Mouse (Mus musculus) heart, embryonic 13.5 days (tissue): Measurements from ENCODE around the gene Cdsn. TPM values are rescaled to one million over a fixed set of nuclear protein-coding genes. Genes with fewer than 3 reads are reported as not detected.

ENCODE experiments used
- ATAC-seq: fragments of 200-750 bp; cut with Nextera tagmentation; 2 replicates; pipeline ENCODE4 v1.8.0; 2017; ENCODE audit warnings: moderate TSS enrichment; ENCODE audit not compliant: insufficient number of reproducible peaks, low FRiP score, low TSS enrichment; ENCODE audit errors: extremely low read depth
- H3K27ac ChIP-seq: fragments of 300-500 bp; sonication (generic); replicated peaks from 2 replicates; pipeline ENCODE4 v1.5.1; 2015; ENCODE audit warnings: moderate library complexity, mild to moderate bottlenecking, inconsistent platforms
- H3K27me3 ChIP-seq: fragments of 300-500 bp; sonication (generic); replicated peaks from 2 replicates; pipeline ENCODE4 v1.6.1; 2015; ENCODE audit warnings: mild to moderate bottlenecking, inconsistent platforms
- H3K36me3 ChIP-seq: fragments of 300-500 bp; sonication (generic); 2 replicates; pipeline ENCODE4 v1.6.1; 2015; ENCODE audit warnings: mild to moderate bottlenecking, inconsistent platforms
- H3K4me1 ChIP-seq: fragments of 300-500 bp; sonication (generic); 2 replicates; pipeline ENCODE4 v1.6.1; 2015; ENCODE audit warnings: inconsistent platforms
- H3K4me2 ChIP-seq: fragments of 300-500 bp; sonication (generic); 2 replicates; pipeline ENCODE4 v1.6.1; 2015; ENCODE audit warnings: inconsistent platforms, mild to moderate bottlenecking, moderate library complexity
- H3K4me3 ChIP-seq: fragments of 300-500 bp; sonication (generic); 2 replicates; pipeline ENCODE4 v1.5.1; 2015; ENCODE audit warnings: moderate library complexity, mild to moderate bottlenecking, inconsistent platforms
- H3K9ac ChIP-seq: fragments of 300-500 bp; sonication (generic); 2 replicates; pipeline ENCODE4 v1.6.1; 2015; ENCODE audit warnings: inconsistent platforms, mild to moderate bottlenecking, moderate library complexity
- H3K9me3 ChIP-seq: fragments of 300-500 bp; sonication (generic); 2 replicates; pipeline ENCODE4 v1.6.1; 2016; ENCODE audit warnings: inconsistent platforms
- WGBS: fragments of 180-500 bp; shearing (Covaris S2); methylation state at CpG from one replicate; pipeline ENCODE4 v1.1.7; 2015; ENCODE audit warnings: mixed read lengths; 5-methylcytosine and 5-hydroxymethylcytosine counted together
- polyA plus RNA-seq: library from polyadenylated mRNA; unstranded; fragments of >200 nt; fragmentation: Nextera tagmentation; extraction: Ambion mirVana; gene quantifications from 2 replicates; pipeline ENCODE4 v1.2.1, GENCODE M21; 2015

Gene Cdsn
- polyA plus RNA-seq, 1 experiment from 2014 or later, result 0.39 TPM

DNA sequence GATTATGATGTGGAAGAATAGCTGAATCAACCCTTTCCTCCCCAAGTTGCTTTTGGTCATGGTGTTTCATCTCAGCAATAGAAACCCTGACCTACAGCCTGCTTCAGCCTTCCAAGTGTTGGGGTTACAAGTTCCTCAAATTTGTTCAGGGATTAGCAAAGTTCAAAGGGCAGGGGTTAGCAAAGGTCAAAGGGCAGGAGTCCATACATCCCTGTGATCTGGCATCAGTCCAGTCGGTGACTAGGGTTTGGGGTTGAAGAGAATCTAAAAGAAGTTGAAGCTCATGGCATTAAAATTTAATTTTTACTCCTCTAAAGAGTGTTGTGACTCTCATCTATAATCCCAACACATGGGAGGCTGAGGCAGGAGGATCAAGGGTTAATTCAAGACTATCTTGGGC, 13.5 kb upstream of the Cdsn start:
- Histone ChIP-seq H3K27me3 (peaks cover 9% of the 10 kb centered on the region; the same call in 1 of the 2 replicates), H3K4me1 (peaks cover 5% of the 10 kb centered on the region), H3K36me3 (no peaks in the 10 kb centered on the region), H3K4me3 (no peak overlapping the region), H3K9ac (no peak overlapping the region), H3K9me3 (no peaks in the 10 kb centered on the region), H3K4me2 (no peak overlapping the region), H3K27ac (no peak overlapping the region)
- ATAC-seq, result no peak
- 81% methylated on average over 1 of the region's 1 CpGs for WGBS

DNA sequence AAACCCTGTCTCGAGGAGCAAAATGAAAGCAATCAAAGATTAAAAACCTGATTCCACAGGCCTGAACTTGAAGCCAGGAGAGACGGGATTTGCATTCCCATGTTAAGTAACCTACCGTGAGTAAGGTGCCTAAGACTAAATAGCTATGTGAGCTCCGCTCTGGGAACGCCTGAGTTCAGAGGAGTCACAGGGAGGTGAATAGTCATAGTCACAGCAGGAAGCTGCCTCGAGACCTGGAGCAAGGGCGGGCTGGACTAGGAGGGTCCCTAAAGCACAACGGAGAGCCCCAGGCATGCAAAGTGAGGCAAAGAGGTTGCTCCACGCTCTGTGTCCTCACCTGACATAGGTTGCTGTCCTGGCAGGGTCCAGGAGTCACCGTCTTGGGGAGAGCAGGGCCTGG, 12.4 kb upstream of the Cdsn start:
- Histone ChIP-seq H3K9ac (no peak overlapping the region), H3K27ac (no peak overlapping the region), H3K4me2 (no peak overlapping the region), H3K4me3 (no peak overlapping the region), H3K36me3 (no peaks in the 10 kb centered on the region), H3K9me3 (no peaks in the 10 kb centered on the region), H3K4me1 (peaks cover 12% of the 10 kb centered on the region), H3K27me3 (0 out of 2 replicates have a peak, but pooled peaks cover 3% of the 10 kb centered on the region)
- ATAC-seq, result no peak
- 46% methylated on average over 10 of the region's 10 CpGs for WGBS

DNA sequence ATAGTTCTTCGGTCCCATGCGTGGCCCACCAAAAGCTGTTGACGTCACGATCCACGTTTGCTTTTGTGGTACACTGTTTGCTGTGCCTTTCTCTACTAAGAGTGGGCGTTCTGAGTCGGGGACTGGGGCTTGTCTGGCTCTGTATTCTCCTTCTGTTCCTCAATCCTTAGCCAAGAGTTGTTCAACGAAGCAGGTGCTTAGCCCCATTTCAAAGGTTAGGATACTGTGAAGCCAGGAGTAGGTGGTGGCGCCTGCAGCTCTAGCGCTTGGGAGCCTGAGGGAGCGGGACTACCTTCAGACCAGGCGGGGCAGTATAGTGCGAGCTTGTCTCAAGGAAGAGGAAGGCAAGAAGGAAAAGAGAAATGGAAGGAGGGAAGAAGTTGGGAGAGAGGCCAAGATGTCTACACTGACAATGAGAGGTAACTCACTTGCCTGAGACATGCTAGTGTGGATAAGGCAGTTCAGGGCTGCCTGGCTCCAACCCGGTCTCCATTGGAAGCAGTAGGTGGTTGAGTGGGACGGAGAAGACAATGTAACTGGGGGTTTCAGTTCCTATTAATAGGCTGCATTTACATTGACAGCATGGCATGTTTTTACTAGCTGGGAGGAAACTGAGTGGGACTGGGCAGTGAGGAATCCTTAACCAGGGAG, 9.0 kb upstream of the Cdsn start:
- Histone ChIP-seq H3K27me3 (0 out of 2 replicates have a peak, but pooled peaks cover 3% of the 10 kb centered on the region), H3K9ac (no peak overlapping the region), H3K27ac (peak overlapping the region; percentile 15; the same call in 1 of the 2 replicates), H3K4me3 (no peak overlapping the region; the same call in 1 of the 2 replicates), H3K9me3 (no peaks in the 10 kb centered on the region), H3K4me2 (peak overlapping the region; percentile 37), H3K4me1 (peaks cover 17% of the 10 kb centered on the region), H3K36me3 (no peaks in the 10 kb centered on the region)
- no peak for ATAC-seq
- WGBS, result 71% methylated on average over 15 of the region's 15 CpGs

DNA sequence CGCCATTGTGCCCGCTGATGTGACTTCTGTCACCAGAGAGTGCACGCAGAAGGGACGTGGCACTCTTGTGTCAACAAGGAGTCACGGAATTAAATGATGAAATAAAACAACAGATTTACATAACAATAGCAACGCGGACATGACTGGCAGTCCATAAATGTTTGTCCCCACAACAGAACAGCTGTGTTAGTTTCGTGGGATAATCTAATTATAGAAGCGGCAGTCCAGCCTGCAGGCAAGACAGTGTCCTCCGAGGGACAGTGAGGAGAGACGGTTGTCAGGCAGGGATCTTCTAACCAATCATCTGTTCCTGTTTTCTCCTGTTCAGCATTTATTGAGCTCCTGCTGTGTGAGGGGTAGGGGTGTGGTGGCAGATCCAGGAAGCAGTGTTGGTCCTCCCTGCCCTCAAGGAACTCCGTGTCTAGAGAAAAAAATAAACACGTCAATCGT, 8.5 kb upstream of the Cdsn start:
- no peaks in the 10 kb centered on the region for H3K36me3 ChIP-seq
- H3K27ac ChIP-seq, result peak overlapping the region; percentile 15; the same call in 1 of the 2 replicates
- H3K4me3 ChIP-seq, result no peak overlapping the region; the same call in 1 of the 2 replicates
- WGBS, result 46% methylated on average over 14 of the region's 14 CpGs
- no peak for ATAC-seq
- 0 out of 2 replicates have a peak, but pooled peaks cover 3% of the 10 kb centered on the region for H3K27me3 ChIP-seq
- no peaks in the 10 kb centered on the region for H3K9me3 ChIP-seq
- H3K4me1 ChIP-seq, result peaks cover 21% of the 10 kb centered on the region
- H3K4me2 ChIP-seq, result peak overlapping the region; percentile 37
- 0 out of 2 replicates have a peak overlapping the region, but pooled peaks have one; percentile 59 for H3K9ac ChIP-seq

DNA sequence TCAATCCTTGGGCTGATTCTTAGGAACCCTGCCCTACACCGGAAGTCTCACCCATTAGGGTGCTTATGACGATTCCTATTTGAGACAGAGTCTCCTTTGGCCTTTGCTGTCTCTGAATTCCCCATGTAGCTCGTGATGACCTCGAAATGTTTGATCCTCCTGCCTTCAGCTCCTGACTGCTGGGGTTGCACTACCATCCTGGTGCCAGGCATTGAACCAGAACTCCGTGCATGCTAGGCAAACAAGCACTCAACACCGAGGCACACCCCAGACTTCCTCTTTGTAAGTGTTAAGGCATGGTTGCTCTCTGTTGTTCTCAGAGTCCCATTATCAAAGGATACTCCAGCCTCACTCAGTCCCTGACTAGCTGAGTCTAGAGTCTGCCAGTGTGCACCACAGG, 7.9 kb upstream of the Cdsn start:
- Histone ChIP-seq H3K27ac (no peak overlapping the region), H3K9me3 (no peaks in the 10 kb centered on the region), H3K4me1 (peaks cover 27% of the 10 kb centered on the region), H3K36me3 (no peaks in the 10 kb centered on the region), H3K4me2 (no peak overlapping the region), H3K9ac (no peak overlapping the region), H3K27me3 (0 out of 2 replicates have a peak, but pooled peaks cover 3% of the 10 kb centered on the region), H3K4me3 (no peak overlapping the region)
- 70% methylated on average over 6 of the region's 6 CpGs for WGBS
- ATAC-seq, result no peak

DNA sequence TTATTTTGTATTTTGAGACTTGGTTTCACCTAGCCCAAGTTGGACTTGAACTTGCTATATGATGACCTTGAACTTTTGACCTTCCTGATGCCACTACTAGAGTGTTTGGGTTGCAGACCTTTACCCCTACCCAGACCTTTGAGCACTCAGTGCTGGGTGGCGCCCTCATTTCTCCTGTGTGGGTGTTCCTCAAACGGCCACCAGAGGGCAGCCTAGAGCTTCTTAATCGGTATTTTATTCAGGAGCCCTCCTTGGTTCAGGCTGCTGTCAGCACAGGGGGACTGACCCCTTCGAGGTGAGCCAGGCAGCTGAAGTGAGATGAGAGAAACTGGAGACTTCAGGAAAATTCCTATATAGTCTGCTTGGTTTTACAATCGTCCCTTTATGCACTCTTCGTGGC, 7.2 kb upstream of the Cdsn start:
- no peak overlapping the region for H3K9ac ChIP-seq
- no peak for ATAC-seq
- H3K27me3 ChIP-seq, result 0 out of 2 replicates have a peak, but pooled peaks cover 3% of the 10 kb centered on the region

DNA sequence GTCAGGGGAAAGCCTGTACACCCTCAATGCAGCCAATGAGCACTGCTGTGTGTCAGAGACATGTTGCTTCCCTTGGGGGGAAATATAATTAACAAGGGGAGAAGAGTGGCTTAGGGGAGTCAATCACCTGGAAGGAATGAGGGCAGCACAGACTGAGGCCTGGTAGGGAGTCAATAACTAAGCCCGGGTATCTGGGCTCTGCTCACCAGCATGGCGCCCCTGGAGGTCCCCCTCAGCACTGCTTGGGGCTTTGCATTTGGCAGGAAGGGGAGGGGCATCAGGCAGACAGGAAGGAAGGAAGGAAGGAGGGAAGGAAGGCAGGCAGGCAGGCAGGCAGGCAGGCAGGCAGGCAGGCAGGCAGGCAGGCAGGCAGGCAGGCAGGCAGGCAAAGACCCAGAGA, 4.5 kb upstream of the Cdsn start:
- 78% methylated on average over 2 of the region's 2 CpGs for WGBS
- no peaks in the 10 kb centered on the region for H3K27me3 ChIP-seq

More for the DNA sequence above, 7.2 kb upstream of the Cdsn start:
- Histone ChIP-seq H3K4me2 (no peak overlapping the region), H3K9me3 (no peaks in the 10 kb centered on the region), H3K36me3 (no peaks in the 10 kb centered on the region), H3K27ac (no peak overlapping the region), H3K4me1 (peaks cover 33% of the 10 kb centered on the region), H3K4me3 (no peak overlapping the region)
- WGBS, result 34% methylated on average over 6 of the region's 6 CpGs

DNA sequence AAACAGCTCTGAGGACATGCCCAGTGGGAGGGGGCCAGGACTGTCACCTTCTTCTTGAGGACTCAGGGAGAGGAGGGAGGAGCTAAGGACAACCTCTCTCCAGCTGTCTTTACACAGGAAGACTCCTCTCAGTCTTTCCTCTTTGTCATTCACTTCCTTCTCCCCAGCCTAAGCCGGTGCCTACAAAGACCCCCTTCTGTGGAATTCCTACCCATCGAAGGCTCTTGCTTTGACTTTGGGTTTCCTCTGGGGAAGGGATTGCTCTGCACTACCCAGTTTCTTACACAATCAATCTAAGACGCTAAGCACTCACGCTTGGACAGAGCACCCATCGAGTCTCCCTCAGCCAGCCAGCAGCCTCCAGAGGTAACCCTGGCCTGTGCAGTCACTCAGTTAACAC, 3.3 kb upstream of the Cdsn start:
- Histone ChIP-seq H3K9me3 (no peaks in the 10 kb centered on the region), H3K27ac (peak overlapping the region; percentile 99), H3K9ac (peak overlapping the region; percentile 47; the same call in 1 of the 2 replicates), H3K36me3 (no peaks in the 10 kb centered on the region), H3K4me1 (peaks cover 53% of the 10 kb centered on the region), H3K4me3 (no peak overlapping the region), H3K27me3 (no peaks in the 10 kb centered on the region), H3K4me2 (no peak overlapping the region)
- ATAC-seq, result no peak
- 16% methylated on average over 5 of the region's 5 CpGs for WGBS

More for the DNA sequence above, 4.5 kb upstream of the Cdsn start:
- Histone ChIP-seq H3K27ac (no peak overlapping the region), H3K9ac (no peak overlapping the region), H3K4me3 (no peak overlapping the region), H3K9me3 (no peaks in the 10 kb centered on the region), H3K4me2 (no peak overlapping the region), H3K4me1 (peaks cover 60% of the 10 kb centered on the region), H3K36me3 (no peaks in the 10 kb centered on the region)
- no peak for ATAC-seq

DNA sequence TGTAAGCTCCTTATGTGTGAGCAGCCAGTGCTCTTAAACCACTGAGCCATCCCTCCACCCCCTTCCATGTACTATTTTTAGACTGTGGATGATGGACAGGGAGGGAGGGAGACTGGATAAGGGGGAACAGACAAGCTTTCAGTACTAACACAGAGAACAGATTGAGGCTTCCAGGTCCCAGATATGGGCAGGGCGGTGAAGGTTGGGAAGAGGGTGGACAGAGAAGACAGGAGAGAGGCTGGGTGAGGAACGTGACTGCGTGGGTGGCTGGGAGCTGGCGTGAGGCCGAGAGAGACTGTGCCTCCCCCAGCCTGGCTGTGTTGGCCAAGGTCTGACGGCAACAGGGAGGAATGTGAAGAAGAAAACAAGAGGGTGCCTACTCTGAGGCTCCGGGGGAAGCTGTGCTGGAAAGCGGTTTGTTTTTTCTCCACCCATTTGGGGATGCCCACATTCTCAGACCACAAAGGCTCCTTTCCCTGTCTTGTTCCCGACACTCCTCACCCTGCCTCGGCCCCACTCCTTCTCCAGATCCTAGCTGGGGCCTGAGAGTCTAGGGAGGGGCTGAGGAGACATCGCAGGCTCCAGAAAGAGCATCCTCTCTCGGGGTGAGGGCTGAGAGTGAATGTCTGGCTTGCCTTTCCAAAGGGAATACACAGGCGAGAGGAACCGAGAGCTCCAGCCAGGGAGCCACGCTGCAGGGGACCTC, 2.3 kb upstream of the Cdsn start:
- H3K36me3 ChIP-seq, result no peaks in the 10 kb centered on the region
- H3K27ac ChIP-seq, result peak overlapping the region; percentile 99
- H3K27me3 ChIP-seq, result no peaks in the 10 kb centered on the region
- H3K4me1 ChIP-seq, result peaks cover 48% of the 10 kb centered on the region
- no peaks in the 10 kb centered on the region for H3K9me3 ChIP-seq
- peak overlapping the region; percentile 77 for H3K9ac ChIP-seq
- ATAC-seq, result peak; percentile 80
- peak overlapping the region; percentile 33 for H3K4me3 ChIP-seq
- 14% methylated on average over 15 of the region's 15 CpGs for WGBS
- peak overlapping the region; percentile 60 for H3K4me2 ChIP-seq

DNA sequence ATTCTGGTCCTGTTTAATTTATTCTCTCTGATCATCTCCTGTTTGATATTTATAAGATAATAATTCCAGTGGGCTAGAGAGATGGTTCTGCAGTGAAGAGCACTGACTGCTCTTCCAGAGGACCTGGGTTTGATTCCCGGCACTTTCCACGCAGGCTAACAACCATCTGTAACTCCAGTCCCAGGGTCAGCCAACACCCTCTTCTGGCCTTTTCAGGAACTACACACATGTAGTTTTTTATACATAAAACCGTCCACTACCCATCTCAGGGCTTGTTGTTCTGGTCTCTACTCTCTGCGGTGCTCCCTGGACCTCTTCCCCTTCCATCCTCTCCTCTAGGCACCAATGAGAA, 1.8 kb upstream of the Cdsn start:
- Histone ChIP-seq H3K9ac (peak overlapping the region; percentile 77), H3K27ac (peak overlapping the region; percentile 99), H3K27me3 (no peaks in the 10 kb centered on the region), H3K9me3 (no peaks in the 10 kb centered on the region), H3K4me3 (peak overlapping the region; percentile 33), H3K4me1 (peaks cover 48% of the 10 kb centered on the region), H3K4me2 (peak overlapping the region; percentile 60), H3K36me3 (no peaks in the 10 kb centered on the region)
- no peak for ATAC-seq
- WGBS, result 90% methylated on average over 4 of the region's 4 CpGs

DNA sequence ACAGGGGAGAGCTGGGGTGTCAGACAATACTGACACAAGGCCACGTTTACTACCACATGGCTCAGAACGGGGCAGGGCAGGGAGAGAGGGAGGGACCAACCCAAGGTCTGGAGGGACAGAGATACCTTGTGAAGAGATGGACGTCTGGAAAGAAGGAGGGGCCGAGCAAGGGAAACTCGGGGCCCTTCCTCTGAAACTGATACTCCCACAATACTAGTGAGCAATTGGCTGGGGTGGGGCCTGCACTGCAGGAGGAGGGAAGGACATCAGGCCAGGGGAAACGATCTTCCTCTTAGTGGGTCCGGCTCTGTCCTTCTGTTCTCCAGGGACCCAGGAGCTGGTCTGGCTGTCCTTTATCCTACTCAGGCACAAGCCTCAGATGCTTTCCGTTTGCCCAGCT, 1.1 kb upstream of the Cdsn start:
- Histone ChIP-seq H3K27ac (peak overlapping the region; percentile 99), H3K9ac (peak overlapping the region; percentile 66), H3K27me3 (no peaks in the 10 kb centered on the region), H3K9me3 (no peaks in the 10 kb centered on the region), H3K36me3 (no peaks in the 10 kb centered on the region), H3K4me3 (no peak overlapping the region), H3K4me1 (peaks cover 48% of the 10 kb centered on the region), H3K4me2 (no peak overlapping the region)
- 53% methylated on average over 8 of the region's 8 CpGs for WGBS
- no peak for ATAC-seq
